In genomic region chr17:17433679-17434078, GRCm38 (mm10) we compare ENCODE assay signal across 20 mouse cellular contexts. TPM values are rescaled to one million over a fixed set of nuclear protein-coding genes. Genes with fewer than 3 reads are reported as not detected.
"Had no signal": no experiment of that assay in that cellular context is flagged by ENCODE, and none has a peak within 500 bp of the region (broad histone marks: within the 10 kb centered on the region; RNA-seq: fewer than 3 reads in every experiment).

No protein-coding gene starts in this region.

- ATAC-seq: liver, embryonic 12.5 days had no signal

- H3K36me3 ChIP-seq: liver, embryonic 12.5 days; neural tube, embryonic 13.5 days; neural tube, embryonic 15.5 days had no signal

- H3K4me1 ChIP-seq: liver, embryonic 12.5 days; neural tube, embryonic 13.5 days; neural tube, embryonic 15.5 days had no signal

- H3K4me2 ChIP-seq: liver, embryonic 12.5 days; lung, embryonic 14.5 days; neural tube, embryonic 13.5 days; neural tube, embryonic 15.5 days had no signal

- H3K9me3 ChIP-seq: liver, embryonic 12.5 days; neural tube, embryonic 13.5 days; neural tube, embryonic 15.5 days had no signal

- H3K4me3 ChIP-seq: liver, embryonic 12.5 days; myocyte; neural tube, embryonic 13.5 days; neural tube, embryonic 15.5 days had no signal

- H3K27me3 ChIP-seq: liver, embryonic 12.5 days; neural tube, embryonic 13.5 days; neural tube, embryonic 15.5 days had no signal

- H3K27ac ChIP-seq: liver, embryonic 12.5 days; liver, embryonic 14.5 days; neural tube, embryonic 13.5 days; neural tube, embryonic 15.5 days had no signal

- H3K9ac ChIP-seq: liver, embryonic 12.5 days; liver, embryonic 14.5 days; lung, embryonic 14.5 days; neural tube, embryonic 13.5 days; neural tube, embryonic 15.5 days had no signal

- DNase-seq: lung, adult 18-20 months; lung, embryonic 14.5 days; lung, postnatal 10 days; lung, postnatal 4 days; retina, postnatal 1 day; right cerebral cortex, adult 18-20 months; right cerebral cortex, postnatal 25 days; right cerebral cortex, postnatal 4 days; spleen, adult 18-20 months; thymus, adult 18-20 months; thymus, postnatal 14 days; thymus, postnatal 36 days had no signal

RNA-seq across cellular contexts. Expression of gene Lix1, which starts 31.2 kb away (rescaled TPM):
- total RNA-seq: megakaryocyte, adult 5-6 weeks; megakaryocyte-erythroid progenitor cell, adult 5-6 weeks had no signal
- polyA plus RNA-seq: small intestine, adult 2 months had no signal
